Mouse (Mus musculus) liver, embryonic 14.5 days (tissue): ENCODE data around the gene Sfxn1. TPM values are rescaled to one million over a fixed set of nuclear protein-coding genes. Genes with fewer than 3 reads are reported as not detected.

Experiments used
- ATAC-seq: fragments of 200-750 bp; cut with Nextera tagmentation; 2 replicates; pipeline ENCODE4 v1.8.0; 2017; ENCODE audit warnings: moderate number of reproducible peaks, mild to moderate bottlenecking, moderate library complexity; ENCODE audit not compliant: insufficient read depth
- DNase-seq, 3 experiments: peaks; one replicate each; pipeline ENCODE4 v3.0.0-alpha.2; 2012 to 2013; ENCODE audit warnings: low read depth in 3 of 3, low spot score in 3 of 3
- H3K27ac ChIP-seq: fragments of 300-500 bp; sonication (generic); 2 replicates; pipeline ENCODE4 v1.5.1; 2014; ENCODE audit warnings: moderate library complexity, mild to moderate bottlenecking, control low read depth, inconsistent platforms
- H3K27me3 ChIP-seq: fragments of 300-500 bp; sonication (generic); 2 replicates; pipeline ENCODE4 v1.6.1; 2014; ENCODE audit warnings: mild to moderate bottlenecking, low read length, moderate library complexity; ENCODE audit not compliant: control insufficient read depth, insufficient read depth
- H3K36me3 ChIP-seq: fragments of 300-500 bp; sonication (generic); replicated peaks from 2 replicates; pipeline ENCODE4 v1.6.1; 2014; ENCODE audit warnings: low read depth; ENCODE audit not compliant: control insufficient read depth, insufficient read depth
- H3K4me1 ChIP-seq, 2 experiments: fragments of 200-500 bp in 1 of 2; fragments of 300-500 bp in 1 of 2; sonication (generic) in 1 of 2; replicated peaks; 2 replicates each; pipeline ENCODE4 v1.6.1; 2012 to 2014; ENCODE audit warnings: antibody characterized with exemption in 1 of 2, inconsistent platforms in 1 of 2, low read length in 1 of 2; ENCODE audit not compliant: control insufficient read depth in 2 of 2, insufficient read depth in 2 of 2
- H3K4me2 ChIP-seq: fragments of 300-500 bp; sonication (generic); 2 replicates; pipeline ENCODE4 v1.6.1; 2014; ENCODE audit warnings: low read depth, mild to moderate bottlenecking, control low read depth, moderate library complexity
- H3K4me3 ChIP-seq, 2 experiments: fragments of 200-500 bp in 1 of 2; fragments of 300-500 bp in 1 of 2; sonication (generic) in 1 of 2; 2 replicates each; pipeline ENCODE4 v1.5.1; 2012 to 2014; ENCODE audit warnings: low read depth in 2 of 2, low read length in 2 of 2, mild to moderate bottlenecking in 2 of 2, control low read depth in 1 of 2, inconsistent platforms in 1 of 2, moderate library complexity in 1 of 2; ENCODE audit not compliant: insufficient read depth in 1 of 2
- H3K9ac ChIP-seq: fragments of 300-500 bp; sonication (generic); replicated peaks from 2 replicates; pipeline ENCODE4 v1.6.1; 2014; ENCODE audit warnings: mild to moderate bottlenecking, control low read depth, moderate library complexity
- H3K9me3 ChIP-seq: fragments of 300-500 bp; sonication (generic); 2 replicates; pipeline ENCODE4 v1.6.1; 2016; ENCODE audit warnings: low read length, mixed read lengths; ENCODE audit not compliant: control insufficient read depth
- CTCF ChIP-seq: IDR thresholded peaks from 2 replicates; pipeline ENCODE4 v1.5.1; 2016; ENCODE audit warnings: antibody characterized with exemption, low read depth, control low read depth
- EP300 ChIP-seq: IDR thresholded peaks from 2 replicates; pipeline ENCODE4 v1.6.1; 2016; ENCODE audit warnings: antibody characterized with exemption, low read depth
- WGBS: fragments of 180-500 bp; shearing (Covaris S2); extraction: QIAGEN DNeasy Blood & Tissue Kit; methylation state at CpG from one replicate; pipeline ENCODE4 v1.1.7; 2014; ENCODE audit not compliant: insufficient replicate concordance; 5-methylcytosine and 5-hydroxymethylcytosine counted together
- polyA plus RNA-seq, 2 experiments: library from polyadenylated mRNA; depleted of rRNA in 1 of 2; stranded (reverse) in 1 of 2; unstranded in 1 of 2; fragments of >200 nt; fragmentation: Nextera tagmentation in 1 of 2; extraction: Ambion mirVana in 1 of 2; gene quantifications; 2 replicates each; pipeline versions ENCODE4 v1.2.1 to v1.2.3; 2012 to 2014

Gene Sfxn1
- polyA plus RNA-seq, 2 experiments, result 26.9 to 62.7 TPM

- H3K36me3 ChIP-seq, result no peaks in the 10 kb centered on the region
- H3K9me3 ChIP-seq, result no peaks in the 10 kb centered on the region
- 9% methylated on average over 9 of the region's 9 CpGs for WGBS
- no peaks in the 10 kb centered on the region for H3K4me1 ChIP-seq
- no peak overlapping the region for H3K4me3 ChIP-seq
- no peak for DNase-seq
- H3K27me3 ChIP-seq, result no peaks in the 10 kb centered on the region
- no peak for TF ChIP-seq EP300
- TF ChIP-seq CTCF, result no peak
- H3K4me2 ChIP-seq, result no peak overlapping the region
- ATAC-seq, result no peak
- no peak overlapping the region for H3K9ac ChIP-seq
- H3K27ac ChIP-seq, result no peak overlapping the region
Observed at GRCm38 (mm10) chr13:54153672-54154218, 82.1 kb downstream of the Sfxn1 start.

DNA sequence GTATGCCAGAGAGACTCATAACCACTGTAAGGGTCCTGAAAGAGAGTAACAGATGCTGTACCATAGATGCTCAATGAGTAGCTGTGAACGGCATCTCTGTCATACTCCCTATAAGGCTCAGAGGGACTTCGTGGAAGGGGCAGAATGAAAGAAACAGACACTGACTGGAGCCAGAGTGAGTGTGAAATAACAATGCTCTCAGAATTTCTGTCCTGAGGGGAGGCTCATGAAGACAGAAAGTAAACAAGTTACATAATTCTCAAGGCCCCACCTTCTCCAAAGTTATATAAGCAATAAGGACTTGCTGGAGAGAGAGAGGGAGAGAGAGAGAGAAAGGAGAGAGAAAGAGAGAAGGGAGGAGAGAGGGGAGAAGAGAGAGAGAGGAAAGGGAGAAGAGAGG is 84.2 kb downstream of the Sfxn1 start:
- Histone ChIP-seq H3K4me3 (no peak overlapping the region), H3K27ac (no peak overlapping the region), H3K27me3 (no peaks in the 10 kb centered on the region), H3K9ac (no peak overlapping the region), H3K9me3 (no peaks in the 10 kb centered on the region), H3K4me1 (no peaks in the 10 kb centered on the region), H3K4me2 (no peak overlapping the region), H3K36me3 (no peaks in the 10 kb centered on the region)
- WGBS, result 53% methylated on average over 2 of the region's 2 CpGs
- ATAC-seq, result no peak
- TF ChIP-seq CTCF, result no peak
- DNase-seq, result no peak

Other genes starting within 250 kb of the Sfxn1 start
- gene Drd1, start 16.2 kb upstream of the Sfxn1 start, polyA plus RNA-seq (2012; rRNA removed), result not detected in 2 replicates
- 0.05 TPM in 1 of 2 replicates, not detected in the other for gene Drd1, start 16.2 kb upstream of the Sfxn1 start, polyA plus RNA-seq (2014; fragmentation: Nextera tagmentation; extraction: Ambion mirVana)
- gene Hrh2, start 120.3 kb downstream of the Sfxn1 start, polyA plus RNA-seq (2012; rRNA removed), result 0.09 and 0.10 TPM in 2 replicates
- 0.11 TPM in 1 of 2 replicates, not detected in the other for gene Hrh2, start 120.3 kb downstream of the Sfxn1 start, polyA plus RNA-seq (2014; fragmentation: Nextera tagmentation; extraction: Ambion mirVana)